Mouse (Mus musculus): Measurements from ENCODE around the gene Mettl9.

Mettl9 gene

GRCm38 (mm10) chr7:121111321-121111720 lies 77.1 kb downstream of the Mettl9 start:
- no peak for DNase-seq

GRCm38 (mm10) chr7:121111762-121112161 lies 77.5 kb downstream of the Mettl9 start:
- DNase-seq: no peak

GRCm38 (mm10) chr7:121120143-121120818 lies 86.0 kb downstream of the Mettl9 start:
- peak; percentile 67 for DNase-seq

Measured in thymus, postnatal 25 days (tissue).